Mouse (Mus musculus): ENCODE results near the gene Gm1043. TPM values are rescaled to one million over a fixed set of nuclear protein-coding genes. Genes with fewer than 3 reads are reported as not detected.

Gene Gm1043
- polyA plus RNA-seq, 1 experiment from 2014 or later = 2.0 TPM

GRCm38 (mm10) chr5:37190378-37190777 lies 105.2 kb downstream of the Gm1043 start:
- H3K36me3 ChIP-seq (ENCODE audit: control insufficient read depth, insufficient read depth, low read length) = no peaks in the 10 kb centered on the region
- H3K9ac ChIP-seq (replicated peaks; ENCODE audit: low read length) = no peak overlapping the region
- no peak overlapping the region for H3K4me3 ChIP-seq (replicated peaks; ENCODE audit: low read depth, low read length)
- H3K4me2 ChIP-seq (ENCODE audit: low read length) = no peak overlapping the region
- no peak overlapping the region for H3K27ac ChIP-seq (replicated peaks; ENCODE audit: low read depth, low read length)
- H3K4me1 ChIP-seq (ENCODE audit: control insufficient read depth, insufficient read depth, low read length) = no peaks in the 10 kb centered on the region
- DNase-seq (no peak), ATAC-seq (ENCODE audit: low FRiP score, low TSS enrichment) (no peak)
- H3K9me3 ChIP-seq (ENCODE audit: control insufficient read depth, low read length) = no peaks in the 10 kb centered on the region
- 79% methylated on average over 5 of the region's 5 CpGs for WGBS
- H3K27me3 ChIP-seq (ENCODE audit: control insufficient read depth, insufficient read depth, low read length) = no peaks in the 10 kb centered on the region

DNA sequence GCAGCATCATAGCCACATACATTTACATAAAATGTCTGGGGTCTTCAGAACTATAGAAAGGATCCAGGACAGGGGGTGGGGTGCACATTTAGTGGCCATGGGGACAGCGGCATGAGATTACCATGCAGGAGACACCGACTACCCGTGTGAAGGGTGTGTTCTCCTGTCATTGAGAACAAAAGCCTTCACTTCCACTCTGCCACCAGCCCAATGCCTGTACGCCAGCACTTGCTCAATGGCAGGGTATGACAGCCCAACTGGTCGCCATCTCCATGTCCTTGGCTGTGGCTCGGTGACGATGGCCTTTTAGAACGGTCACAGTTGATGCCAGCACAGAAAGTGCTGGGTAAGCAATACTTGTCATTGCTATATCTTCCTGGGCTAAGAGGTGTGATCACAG lies 111.0 kb downstream of the Gm1043 start:
- Histone ChIP-seq H3K9ac (replicated peaks; ENCODE audit: low read length) (no peak overlapping the region), H3K27ac (replicated peaks; ENCODE audit: low read depth, low read length) (no peak overlapping the region), H3K9me3 (ENCODE audit: control insufficient read depth, low read length) (no peaks in the 10 kb centered on the region), H3K4me3 (replicated peaks; ENCODE audit: low read depth, low read length) (no peak overlapping the region), H3K4me1 (ENCODE audit: control insufficient read depth, insufficient read depth, low read length) (peaks cover 8% of the 10 kb centered on the region; the same call in 1 of the 2 replicates), H3K36me3 (ENCODE audit: control insufficient read depth, insufficient read depth, low read length) (no peaks in the 10 kb centered on the region), H3K4me2 (ENCODE audit: low read length) (no peak overlapping the region), H3K27me3 (ENCODE audit: control insufficient read depth, insufficient read depth, low read length) (no peaks in the 10 kb centered on the region)
- ATAC-seq (ENCODE audit: low FRiP score, low TSS enrichment) = no peak
- no peak for DNase-seq
- WGBS = 64% methylated on average over 8 of the region's 8 CpGs

GRCm38 (mm10) chr5:37196666-37197250 lies 111.6 kb downstream of the Gm1043 start:
- Histone ChIP-seq H3K4me1 (ENCODE audit: control insufficient read depth, insufficient read depth, low read length) (peaks cover 8% of the 10 kb centered on the region; the same call in 1 of the 2 replicates), H3K4me2 (ENCODE audit: low read length) (no peak overlapping the region), H3K27ac (replicated peaks; ENCODE audit: low read depth, low read length) (no peak overlapping the region), H3K9me3 (ENCODE audit: control insufficient read depth, low read length) (no peaks in the 10 kb centered on the region), H3K27me3 (ENCODE audit: control insufficient read depth, insufficient read depth, low read length) (no peaks in the 10 kb centered on the region), H3K9ac (replicated peaks; ENCODE audit: low read length) (no peak overlapping the region), H3K4me3 (replicated peaks; ENCODE audit: low read depth, low read length) (no peak overlapping the region), H3K36me3 (ENCODE audit: control insufficient read depth, insufficient read depth, low read length) (no peaks in the 10 kb centered on the region)
- ATAC-seq (ENCODE audit: low FRiP score, low TSS enrichment) (no peak), DNase-seq (no peak)
- 71% methylated on average over 10 of the region's 10 CpGs for WGBS

GRCm38 (mm10) chr5:37197423-37197822 lies 112.3 kb downstream of the Gm1043 start:
- Histone ChIP-seq H3K27ac (replicated peaks; ENCODE audit: low read depth, low read length) (no peak overlapping the region), H3K4me1 (ENCODE audit: control insufficient read depth, insufficient read depth, low read length) (peaks cover 8% of the 10 kb centered on the region; the same call in 1 of the 2 replicates), H3K4me3 (replicated peaks; ENCODE audit: low read depth, low read length) (no peak overlapping the region), H3K27me3 (ENCODE audit: control insufficient read depth, insufficient read depth, low read length) (no peaks in the 10 kb centered on the region), H3K9ac (replicated peaks; ENCODE audit: low read length) (no peak overlapping the region), H3K4me2 (ENCODE audit: low read length) (no peak overlapping the region), H3K9me3 (ENCODE audit: control insufficient read depth, low read length) (no peaks in the 10 kb centered on the region), H3K36me3 (ENCODE audit: control insufficient read depth, insufficient read depth, low read length) (no peaks in the 10 kb centered on the region)
- ATAC-seq (ENCODE audit: low FRiP score, low TSS enrichment) (no peak), DNase-seq (no peak)
- 68% methylated on average over 3 of the region's 3 CpGs for WGBS

DNA sequence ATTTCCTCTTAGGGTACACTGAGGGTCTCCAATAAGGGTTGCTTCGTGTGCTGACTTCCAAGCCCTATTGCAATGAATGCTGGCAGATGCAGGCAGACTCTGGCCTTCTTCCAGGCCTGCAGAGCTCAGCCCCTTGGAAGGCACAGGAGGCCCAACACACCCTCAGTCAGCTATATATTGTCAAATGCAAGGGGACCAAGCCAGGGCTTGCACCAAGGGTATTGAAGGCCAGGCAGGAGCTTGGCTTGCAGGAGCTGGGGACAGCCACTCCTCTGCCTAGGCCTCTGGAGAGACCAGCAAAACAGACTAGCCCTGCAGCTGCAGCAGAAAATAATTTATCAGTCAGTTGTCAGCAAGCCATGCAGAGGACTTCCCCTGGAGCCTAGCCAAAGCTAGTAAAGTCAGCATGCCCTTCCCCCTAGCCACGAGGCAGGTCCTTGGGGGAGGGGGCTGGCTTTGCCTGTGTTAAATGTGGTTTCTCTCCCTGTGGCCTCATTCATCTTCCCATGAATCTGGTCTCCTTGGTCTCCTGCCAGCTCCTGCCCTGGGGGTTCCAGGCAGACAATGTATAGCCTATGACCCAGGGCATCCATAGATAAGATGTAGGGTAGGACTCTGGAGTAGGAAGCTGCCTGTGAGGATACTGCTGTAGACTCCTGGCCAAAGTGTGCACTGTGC lies 113.0 kb downstream of the Gm1043 start:
- Histone ChIP-seq H3K4me1 (ENCODE audit: control insufficient read depth, insufficient read depth, low read length) (peaks cover 8% of the 10 kb centered on the region; the same call in 1 of the 2 replicates), H3K4me2 (ENCODE audit: low read length) (no peak overlapping the region), H3K36me3 (ENCODE audit: control insufficient read depth, insufficient read depth, low read length) (no peaks in the 10 kb centered on the region), H3K27ac (replicated peaks; ENCODE audit: low read depth, low read length) (0 out of 2 replicates have a peak overlapping the region, but pooled peaks have one; percentile 0), H3K4me3 (replicated peaks; ENCODE audit: low read depth, low read length) (no peak overlapping the region), H3K9me3 (ENCODE audit: control insufficient read depth, low read length) (no peaks in the 10 kb centered on the region), H3K9ac (replicated peaks; ENCODE audit: low read length) (no peak overlapping the region), H3K27me3 (ENCODE audit: control insufficient read depth, insufficient read depth, low read length) (no peaks in the 10 kb centered on the region)
- DNase-seq = peak; percentile 63
- WGBS = 43% methylated on average over 2 of the region's 2 CpGs
- peak; percentile 49; the same call in 1 of the 2 replicates for ATAC-seq (ENCODE audit: low FRiP score, low TSS enrichment)

DNA sequence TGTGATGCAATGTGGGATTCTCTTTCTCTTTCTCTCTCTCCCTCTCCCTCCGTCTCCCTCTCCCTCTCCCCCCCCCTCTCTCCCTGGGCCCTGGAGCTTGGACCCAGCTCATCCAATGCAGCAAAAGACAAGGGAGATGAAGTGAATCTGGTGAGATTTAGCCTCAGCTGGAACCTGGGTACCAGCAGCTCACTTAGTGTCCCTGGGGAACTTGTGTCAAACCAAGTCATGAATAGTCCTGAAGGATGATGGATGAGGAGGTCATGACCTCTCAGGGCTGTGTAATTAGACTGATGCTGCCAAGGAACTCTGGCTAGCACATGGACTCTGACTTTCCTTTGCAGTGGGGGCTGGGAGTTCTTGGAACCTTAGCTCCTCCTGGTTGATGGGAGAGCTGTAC lies 117.1 kb downstream of the Gm1043 start:
- no peak overlapping the region for H3K4me3 ChIP-seq (replicated peaks; ENCODE audit: low read depth, low read length)
- no peaks in the 10 kb centered on the region for H3K36me3 ChIP-seq (ENCODE audit: control insufficient read depth, insufficient read depth, low read length)
- no peaks in the 10 kb centered on the region for H3K9me3 ChIP-seq (ENCODE audit: control insufficient read depth, low read length)
- H3K9ac ChIP-seq (replicated peaks; ENCODE audit: low read length) = no peak overlapping the region
- H3K27me3 ChIP-seq (ENCODE audit: control insufficient read depth, insufficient read depth, low read length) = no peaks in the 10 kb centered on the region
- ATAC-seq (ENCODE audit: low FRiP score, low TSS enrichment) (no peak), DNase-seq (no peak)
- peaks cover 8% of the 10 kb centered on the region; the same call in 1 of the 2 replicates for H3K4me1 ChIP-seq (ENCODE audit: control insufficient read depth, insufficient read depth, low read length)
- H3K4me2 ChIP-seq (ENCODE audit: low read length) = no peak overlapping the region
- WGBS = 18% methylated on average over 1 of the region's 1 CpGs
- 0 out of 2 replicates have a peak overlapping the region, but pooled peaks have one; percentile 20 for H3K27ac ChIP-seq (replicated peaks; ENCODE audit: low read depth, low read length)

GRCm38 (mm10) chr5:37204886-37205285 lies 119.7 kb downstream of the Gm1043 start:
- Histone ChIP-seq H3K36me3 (ENCODE audit: control insufficient read depth, insufficient read depth, low read length) (no peaks in the 10 kb centered on the region), H3K4me2 (ENCODE audit: low read length) (no peak overlapping the region), H3K27ac (replicated peaks; ENCODE audit: low read depth, low read length) (no peak overlapping the region), H3K4me3 (replicated peaks; ENCODE audit: low read depth, low read length) (no peak overlapping the region), H3K4me1 (ENCODE audit: control insufficient read depth, insufficient read depth, low read length) (no peaks in the 10 kb centered on the region), H3K27me3 (ENCODE audit: control insufficient read depth, insufficient read depth, low read length) (no peaks in the 10 kb centered on the region), H3K9me3 (ENCODE audit: control insufficient read depth, low read length) (no peaks in the 10 kb centered on the region), H3K9ac (replicated peaks; ENCODE audit: low read length) (no peak overlapping the region)
- ATAC-seq (ENCODE audit: low FRiP score, low TSS enrichment) = no peak
- DNase-seq = no peak
- 91% methylated on average over 7 of the region's 7 CpGs for WGBS

GRCm38 (mm10) chr5:37205420-37205819 lies 120.2 kb downstream of the Gm1043 start:
- ATAC-seq (ENCODE audit: low FRiP score, low TSS enrichment) (no peak), DNase-seq (no peak)
- H3K4me3 ChIP-seq (replicated peaks; ENCODE audit: low read depth, low read length) = no peak overlapping the region
- H3K27ac ChIP-seq (replicated peaks; ENCODE audit: low read depth, low read length) = no peak overlapping the region
- no peaks in the 10 kb centered on the region for H3K4me1 ChIP-seq (ENCODE audit: control insufficient read depth, insufficient read depth, low read length)
- H3K27me3 ChIP-seq (ENCODE audit: control insufficient read depth, insufficient read depth, low read length) = no peaks in the 10 kb centered on the region
- no peaks in the 10 kb centered on the region for H3K9me3 ChIP-seq (ENCODE audit: control insufficient read depth, low read length)
- H3K36me3 ChIP-seq (ENCODE audit: control insufficient read depth, insufficient read depth, low read length) = no peaks in the 10 kb centered on the region
- H3K9ac ChIP-seq (replicated peaks; ENCODE audit: low read length) = no peak overlapping the region
- H3K4me2 ChIP-seq (ENCODE audit: low read length) = no peak overlapping the region
- 93% methylated on average over 1 of the region's 1 CpGs for WGBS

DNA sequence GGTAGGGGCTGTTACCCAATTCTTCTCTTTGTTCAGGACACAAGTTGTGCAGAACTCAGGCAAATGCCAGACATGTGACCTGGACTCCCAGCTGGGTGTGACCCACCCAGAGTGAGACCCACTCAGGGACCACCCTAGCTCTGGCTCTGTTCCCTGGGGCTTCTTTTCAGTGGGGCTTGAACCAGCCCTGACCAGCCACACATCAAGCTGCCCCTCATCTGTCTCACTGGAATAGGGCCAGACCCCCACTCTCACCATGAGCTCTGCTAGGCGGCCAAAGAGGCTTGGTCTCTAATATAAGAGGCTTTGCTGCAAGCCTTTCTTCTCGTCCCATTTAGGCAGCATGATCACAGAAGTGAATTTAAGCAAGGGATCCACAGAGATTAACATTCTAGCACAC lies 121.2 kb downstream of the Gm1043 start:
- Histone ChIP-seq H3K27me3 (ENCODE audit: control insufficient read depth, insufficient read depth, low read length) (no peaks in the 10 kb centered on the region), H3K36me3 (ENCODE audit: control insufficient read depth, insufficient read depth, low read length) (no peaks in the 10 kb centered on the region), H3K4me2 (ENCODE audit: low read length) (no peak overlapping the region), H3K9me3 (ENCODE audit: control insufficient read depth, low read length) (no peaks in the 10 kb centered on the region), H3K4me3 (replicated peaks; ENCODE audit: low read depth, low read length) (no peak overlapping the region), H3K27ac (replicated peaks; ENCODE audit: low read depth, low read length) (no peak overlapping the region), H3K9ac (replicated peaks; ENCODE audit: low read length) (no peak overlapping the region), H3K4me1 (ENCODE audit: control insufficient read depth, insufficient read depth, low read length) (no peaks in the 10 kb centered on the region)
- ATAC-seq (ENCODE audit: low FRiP score, low TSS enrichment) = no peak
- 49% methylated on average over 2 of the region's 2 CpGs for WGBS
- DNase-seq = no peak

Data from midbrain, embryonic 14.5 days (tissue).